Mouse (Mus musculus) left cerebral cortex, postnatal 36 days (tissue): Measurements from ENCODE around the gene Triml1. TPM values are rescaled to one million over a fixed set of nuclear protein-coding genes. Genes with fewer than 3 reads are reported as not detected.

Source experiments
- DNase-seq, 2 experiments: peaks; one replicate each; pipeline ENCODE4 v3.0.0; 2021 to 2022; ENCODE audit warnings: low spot score in 2 of 2, mixed read lengths in 1 of 2
- intact Hi-C: fragments of 180-260 bp; cut with DNase I; formaldehyde crosslinking; loops from one replicate; pipeline ENCODE4 v1.15.1; 2025
- total RNA-seq, 2 experiments: library from RNA; stranded (reverse); gene quantifications; 2 replicates each; pipeline ENCODE4 v1.2.3; 2021

Gene Triml1
- not detected for total RNA-seq

DNA sequence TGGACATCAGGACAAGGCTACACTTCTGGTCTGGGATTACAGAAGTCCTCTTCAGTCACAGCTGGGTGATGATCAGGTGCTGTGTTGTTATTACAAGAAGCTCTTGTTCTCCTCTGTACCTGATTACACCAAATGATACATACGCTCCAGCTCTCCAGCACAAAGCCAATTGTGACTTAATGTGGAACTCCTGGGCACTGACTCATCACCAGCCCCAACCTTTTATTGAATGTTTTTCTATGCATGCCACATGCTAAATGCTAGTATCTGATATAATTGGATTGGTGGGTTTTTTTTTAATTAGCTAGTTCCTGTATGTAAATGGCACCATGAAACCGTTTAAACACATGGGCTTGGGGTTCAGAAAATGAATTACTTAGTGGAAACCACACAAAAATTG, at the start of gene Triml1:
Triml1 (minus strand) TSS at position 101 of the 400 bp plus-strand sequence.
- intact Hi-C loops = no loop called here

DNA sequence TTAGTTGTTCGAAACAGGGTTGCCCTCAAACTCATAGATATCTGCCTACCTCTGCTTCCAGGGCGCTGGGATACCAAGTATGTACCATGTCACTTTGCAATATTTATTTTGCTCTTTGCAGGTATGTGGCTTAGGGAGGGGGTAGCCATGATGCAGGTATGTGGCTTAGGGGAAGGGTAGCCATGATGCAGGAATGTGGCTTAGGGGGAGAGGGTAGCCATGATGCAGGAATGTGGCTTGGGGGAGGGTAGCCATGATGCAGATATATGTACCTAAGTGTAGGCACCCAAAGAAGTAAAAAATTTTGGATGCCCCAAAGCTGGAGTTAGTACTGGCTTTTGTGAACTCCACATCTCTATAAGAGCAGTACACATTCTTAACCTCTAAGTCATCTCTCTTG, 41.0 kb upstream of the Triml1 start:
- intact Hi-C loops = no loop called here
- DNase-seq = no peak

More for the DNA sequence above, at the start of gene Triml1:
- DNase-seq = no peak

GRCm38 (mm10) chr8:43180054-43180690, 38.9 kb upstream of the Triml1 start, which contains the start of gene Triml2:
TSS of gene Triml2 (plus strand) at chr8:43180541.
- no peak for DNase-seq
- intact Hi-C loops = no loop called here

DNA sequence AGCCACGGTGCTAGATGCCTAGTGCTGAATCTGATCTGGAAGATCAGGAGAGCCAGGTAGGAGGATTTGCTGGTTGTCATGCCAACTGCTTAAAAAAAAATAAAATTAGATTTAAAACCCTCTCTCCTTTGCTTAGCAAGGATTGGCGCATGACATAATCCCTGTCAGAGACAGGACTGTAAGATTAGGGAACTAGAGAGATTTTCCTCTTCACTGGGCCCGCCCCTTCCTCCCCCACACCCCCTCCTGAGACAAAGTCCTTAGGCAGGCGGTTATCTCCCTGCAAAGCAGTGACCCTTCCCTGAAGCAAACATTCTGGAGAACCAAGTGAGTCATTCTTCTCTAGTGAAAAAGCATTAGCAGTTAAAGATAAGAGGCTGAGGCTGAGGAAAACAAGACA, 37.9 kb upstream of the Triml1 start:
- peak in 1 of 2 experiments; percentile 5 for DNase-seq
- intact Hi-C loops = no loop called here

DNA sequence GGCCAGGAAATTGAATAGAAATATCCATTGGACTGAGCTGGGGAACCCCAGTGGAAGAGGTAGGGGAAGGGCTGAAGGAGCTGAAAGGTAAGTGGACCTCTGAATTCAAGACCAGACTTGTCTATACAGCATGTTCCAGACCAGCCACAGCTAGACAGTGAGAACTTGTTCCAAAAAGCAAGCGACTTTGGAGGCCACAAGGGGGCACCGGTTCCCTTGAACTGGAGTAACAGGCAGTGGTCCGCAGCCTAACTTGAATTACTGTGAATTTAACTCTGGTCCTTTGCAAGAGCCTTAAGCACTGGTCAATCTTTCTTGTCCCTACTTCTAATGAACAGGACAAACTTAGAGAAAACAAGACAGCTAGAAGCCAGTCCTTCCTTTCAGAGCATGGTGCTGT, 37.0 kb upstream of the Triml1 start:
- no peak for DNase-seq
- intact Hi-C loops = no loop called here

- no peak for DNase-seq
- intact Hi-C loops = no loop called here
Observed at GRCm38 (mm10) chr8:43176766-43177486, 35.6 kb upstream of the Triml1 start.

DNA sequence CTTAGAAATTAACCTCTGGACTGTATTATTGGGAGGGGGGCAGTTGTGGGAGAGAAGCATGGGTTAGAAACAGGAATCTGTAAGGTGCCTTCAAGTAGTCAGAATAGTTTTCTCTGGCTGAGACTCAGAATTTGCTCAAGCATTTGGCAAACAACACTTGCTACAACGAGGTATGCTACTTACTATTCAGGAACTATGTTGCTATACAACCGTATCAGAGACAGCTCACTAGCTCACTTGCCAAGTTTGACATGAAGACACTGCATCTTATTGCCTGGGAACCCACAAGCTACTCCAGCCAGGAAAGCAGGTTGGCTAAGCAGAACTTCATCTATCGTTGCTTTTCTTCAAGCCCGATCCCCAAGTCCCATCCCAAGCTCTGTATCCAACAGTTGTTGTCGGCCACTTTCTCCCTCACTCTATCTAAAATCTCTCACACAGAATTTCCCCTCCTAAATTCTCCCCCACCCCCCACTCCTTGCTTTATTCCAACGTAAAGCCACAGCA, 28.0 kb upstream of the Triml1 start:
- no peak for DNase-seq
- intact Hi-C loops = no loop called here

DNA sequence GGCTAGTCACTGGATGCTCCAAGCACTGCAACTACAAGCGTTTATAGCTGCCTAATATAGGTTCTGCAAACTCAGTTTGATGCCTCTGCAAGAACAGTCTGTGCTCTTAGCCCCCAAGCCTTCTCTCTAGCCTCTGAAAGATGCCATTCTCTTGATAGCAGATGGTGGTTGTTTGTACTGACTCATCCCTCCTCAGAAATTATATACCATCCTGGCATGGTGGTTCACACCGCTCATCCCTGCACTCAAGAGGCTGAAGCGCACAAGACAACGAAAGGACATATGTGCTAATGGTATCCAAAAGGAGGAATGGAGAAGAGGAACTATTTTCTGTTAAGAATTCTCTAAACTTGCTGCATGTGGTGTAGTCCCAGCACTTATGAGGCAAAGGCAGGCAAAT, 26.8 kb upstream of the Triml1 start:
- DNase-seq = peak in 1 of 2 experiments; percentile 11
- intact Hi-C loops = no loop called here

DNA sequence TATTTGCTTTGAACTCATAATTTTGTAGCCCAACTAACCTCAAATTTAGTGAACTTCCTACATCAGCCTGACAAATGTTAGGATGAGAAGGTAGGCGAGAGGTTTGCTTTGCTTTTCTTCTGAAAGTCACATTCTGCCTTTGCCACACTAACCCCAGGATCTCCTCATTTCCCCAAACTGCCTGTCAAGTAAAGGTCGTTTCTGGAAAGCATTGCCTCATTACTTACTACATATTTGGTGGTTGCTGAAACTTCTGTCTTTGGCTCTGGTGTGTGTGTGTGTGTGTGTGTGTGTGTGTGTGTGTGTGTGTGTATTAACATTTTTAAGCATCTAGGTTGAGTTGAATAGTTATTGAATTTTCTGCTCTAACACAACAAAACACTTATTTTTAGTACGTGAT, 23.2 kb upstream of the Triml1 start:
- intact Hi-C loops = no loop called here
- DNase-seq = no peak

DNA sequence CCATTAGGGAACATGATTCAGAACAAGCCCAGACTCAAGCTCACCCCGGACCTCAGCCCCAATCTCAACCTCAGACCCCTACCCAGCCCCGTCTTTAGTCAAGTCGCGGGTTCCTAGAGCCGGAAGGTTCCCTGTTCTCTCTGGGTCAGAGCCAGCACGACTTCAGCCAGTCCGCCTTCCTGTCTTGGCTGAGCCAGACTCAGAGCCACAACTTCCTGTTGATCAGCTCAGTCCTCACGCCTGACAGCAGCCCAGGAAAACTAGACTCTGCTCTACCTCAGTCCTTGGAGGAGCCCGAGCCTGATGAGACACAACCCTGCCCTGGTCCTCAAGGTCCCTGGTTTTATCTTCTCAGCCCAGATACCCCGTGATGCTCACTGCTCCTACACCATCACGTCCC, 22.0 kb upstream of the Triml1 start:
- DNase-seq = no peak
- intact Hi-C loops = no loop called here

DNA sequence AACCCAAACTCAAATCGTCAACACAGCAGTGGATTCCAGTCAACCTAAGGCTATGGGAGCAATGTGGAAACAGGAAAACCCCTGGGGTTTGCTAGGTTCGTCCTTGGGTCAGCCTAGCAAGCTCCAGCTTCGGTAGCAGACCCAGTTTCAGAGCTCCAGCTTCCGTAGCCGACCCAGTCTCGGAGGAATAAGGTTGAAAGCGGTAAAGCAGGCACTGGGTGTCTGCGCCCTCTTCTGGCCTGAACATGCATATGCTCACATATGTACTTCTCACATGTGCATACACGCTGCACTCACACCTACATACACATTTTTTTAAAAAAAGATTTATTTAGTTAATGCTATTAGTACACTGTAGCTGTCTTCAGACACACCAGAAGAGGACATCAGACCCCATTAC, 8.0 kb upstream of the Triml1 start:
- intact Hi-C loops = no loop called here
- DNase-seq = no peak

DNA sequence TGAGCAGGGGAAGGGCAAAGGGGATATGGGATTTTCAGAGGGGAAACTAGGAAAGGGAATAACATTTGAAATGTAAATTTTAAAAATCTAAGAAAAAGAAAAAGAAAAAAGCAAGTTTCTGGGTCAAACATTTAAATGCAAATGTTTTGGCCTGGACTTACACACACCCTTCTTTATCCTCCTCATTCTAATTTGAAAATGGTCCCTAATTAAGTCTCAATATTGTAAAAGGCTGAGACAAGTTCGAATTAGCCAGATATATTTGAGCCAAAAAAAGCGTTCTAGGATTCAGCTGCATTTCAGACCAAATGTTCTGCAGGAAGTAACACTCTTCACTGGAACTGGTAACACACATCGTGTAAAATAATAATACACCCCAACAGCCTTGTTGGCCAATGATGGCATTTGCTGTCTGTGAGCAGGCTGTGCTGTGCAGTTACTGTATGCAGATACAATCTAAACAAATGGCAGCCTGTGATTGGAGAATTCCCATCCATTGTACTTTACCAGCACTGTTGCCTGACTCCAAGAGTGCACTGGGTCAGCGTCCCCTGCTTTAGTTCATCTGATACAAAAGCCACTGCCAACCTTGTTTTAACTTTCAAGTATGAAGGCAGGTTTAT, 30.0 kb downstream of the Triml1 start:
- no peak for DNase-seq
- intact Hi-C loops = no loop called here

Other genes with a start within 250 kb of the Triml1 start
- gene Triml2, start 39.1 kb upstream of the Triml1 start, total RNA-seq = under 1 TPM in 1 of 2 experiments, not detected in 1; 0.27 TPM
- not detected for gene Zfp42, start 165.5 kb upstream of the Triml1 start, total RNA-seq